Mouse (Mus musculus) forebrain, embryonic 15.5 days (tissue): ENCODE measurements around the gene Mfap3. TPM values are rescaled to one million over a fixed set of nuclear protein-coding genes. Genes with fewer than 3 reads are reported as not detected.

Experiments
- ATAC-seq: fragments of 200-750 bp; cut with Nextera tagmentation; replicated peaks from 2 replicates; pipeline ENCODE4 v1.8.0; 2017; ENCODE audit warnings: mild to moderate bottlenecking, moderate TSS enrichment, moderate library complexity
- H3K27ac ChIP-seq: fragments of 300-500 bp; sonication (generic); replicated peaks from 2 replicates; pipeline ENCODE4 v1.5.1; 2015; ENCODE audit warnings: mild to moderate bottlenecking, inconsistent platforms
- H3K27me3 ChIP-seq: fragments of 300-500 bp; sonication (generic); 2 replicates; pipeline ENCODE4 v1.6.1; 2015; ENCODE audit warnings: inconsistent platforms
- H3K36me3 ChIP-seq: fragments of 300-500 bp; sonication (generic); 2 replicates; pipeline ENCODE4 v1.6.1; 2015; ENCODE audit warnings: mild to moderate bottlenecking, inconsistent platforms
- H3K4me1 ChIP-seq: fragments of 300-500 bp; sonication (generic); 2 replicates; pipeline ENCODE4 v1.6.1; 2015; ENCODE audit warnings: inconsistent platforms
- H3K4me2 ChIP-seq: fragments of 300-500 bp; sonication (generic); replicated peaks from 2 replicates; pipeline ENCODE4 v1.6.1; 2015; ENCODE audit warnings: mild to moderate bottlenecking, inconsistent platforms
- H3K4me3 ChIP-seq: fragments of 300-500 bp; sonication (generic); 2 replicates; pipeline ENCODE4 v1.5.1; 2015; ENCODE audit warnings: mild to moderate bottlenecking, inconsistent platforms
- H3K9ac ChIP-seq: fragments of 300-500 bp; sonication (generic); replicated peaks from 2 replicates; pipeline ENCODE4 v1.6.1; 2015; ENCODE audit warnings: mild to moderate bottlenecking, inconsistent platforms
- H3K9me3 ChIP-seq: fragments of 300-500 bp; sonication (generic); 2 replicates; pipeline ENCODE4 v1.6.1; 2016; ENCODE audit warnings: inconsistent platforms
- WGBS: fragments of 180-500 bp; shearing (Covaris S2); methylation state at CpG from one replicate; pipeline ENCODE4 v1.1.7; 2015; ENCODE audit warnings: mixed read lengths; 5-methylcytosine and 5-hydroxymethylcytosine counted together
- polyA plus RNA-seq: library from polyadenylated mRNA; unstranded; fragments of >200 nt; fragmentation: Nextera tagmentation; extraction: Ambion mirVana; gene quantifications from 2 replicates; pipeline ENCODE4 v1.2.1, GENCODE M21; 2015

The Mfap3 gene
- 71.7 and 75.5 TPM in 2 replicates for polyA plus RNA-seq

- no peaks in the 10 kb centered on the region for H3K9me3 ChIP-seq
- H3K9ac ChIP-seq, result peak within 1 kb of the TSS; percentile 79
- peaks cover 59% of the 10 kb centered on the region for H3K4me1 ChIP-seq
- H3K27ac ChIP-seq, result peak within 1 kb of the TSS; percentile 80
- peak within 1 kb of the TSS; percentile 58 for H3K4me2 ChIP-seq
- under 1% methylated on average over 59 of the region's 59 CpGs for WGBS
- H3K36me3 ChIP-seq, result peaks cover 10% of the 10 kb centered on the region; the same call in 1 of the 2 replicates
- ATAC-seq, result peak; percentile 87
- peak within 1 kb of the TSS; percentile 97 for H3K4me3 ChIP-seq
- H3K27me3 ChIP-seq, result no peaks in the 10 kb centered on the region
These were observed at the start of gene Mfap3, which contains the start of gene Fam114a2 for GRCm38 (mm10) chr11:57518091-57518750. TSS of gene Mfap3 (plus strand) at chr11:57518664. TSS of gene Fam114a2 (minus strand) at chr11:57518617.

DNA sequence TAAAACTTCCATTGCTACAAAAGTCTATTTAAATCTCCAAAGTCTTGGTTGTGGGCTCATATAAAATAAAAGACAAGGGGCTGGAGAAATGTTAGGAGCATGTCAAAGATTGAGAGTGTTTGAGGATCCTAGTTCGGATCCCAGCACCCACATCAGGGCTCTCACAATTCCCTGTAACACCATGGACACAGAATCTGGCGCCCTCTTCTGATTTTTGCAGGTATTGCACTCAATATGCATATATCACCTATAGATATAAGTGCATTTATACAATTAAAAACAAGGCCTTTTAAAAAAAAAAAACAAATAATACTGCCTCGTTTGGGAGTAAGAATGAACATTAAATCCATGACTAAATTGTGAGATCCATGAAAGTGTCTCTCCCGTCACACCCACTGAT is 49.8 kb upstream of the Mfap3 start:
- H3K9me3 ChIP-seq, result no peaks in the 10 kb centered on the region
- H3K27ac ChIP-seq, result no peak overlapping the region
- H3K4me3 ChIP-seq, result no peak overlapping the region
- no peak overlapping the region for H3K9ac ChIP-seq
- no peak for ATAC-seq
- no peaks in the 10 kb centered on the region for H3K27me3 ChIP-seq
- H3K4me2 ChIP-seq, result no peak overlapping the region
- 78% methylated on average over 4 of the region's 4 CpGs for WGBS
- no peaks in the 10 kb centered on the region for H3K36me3 ChIP-seq
- peaks cover 5% of the 10 kb centered on the region; the same call in 1 of the 2 replicates for H3K4me1 ChIP-seq

DNA sequence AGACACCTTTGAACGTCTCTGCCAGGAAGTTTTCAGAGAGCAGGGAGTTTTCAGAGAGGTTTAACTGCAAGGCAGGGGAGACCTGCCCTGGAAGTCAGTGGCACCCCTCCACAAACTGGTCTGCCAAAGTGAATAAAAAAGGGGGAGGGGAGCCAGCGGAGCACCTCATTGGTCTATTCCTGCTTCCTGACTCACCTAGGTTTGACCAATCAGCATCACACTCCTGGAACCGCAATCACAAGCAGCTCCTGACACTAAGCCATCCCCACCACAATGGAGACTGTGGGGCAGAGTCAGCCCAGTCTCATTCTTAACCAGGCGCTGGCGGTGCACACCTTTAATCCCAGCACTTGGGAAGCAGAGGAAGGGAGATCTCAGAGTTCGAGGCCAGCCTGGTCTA is 48.4 kb upstream of the Mfap3 start:
- no peak overlapping the region for H3K9ac ChIP-seq
- H3K4me1 ChIP-seq, result peaks cover 12% of the 10 kb centered on the region; the same call in 1 of the 2 replicates
- WGBS, result 54% methylated on average over 6 of the region's 6 CpGs
- ATAC-seq, result no peak
- no peak overlapping the region for H3K27ac ChIP-seq
- H3K27me3 ChIP-seq, result no peaks in the 10 kb centered on the region
- no peak overlapping the region for H3K4me2 ChIP-seq
- H3K36me3 ChIP-seq, result no peaks in the 10 kb centered on the region
- no peak overlapping the region for H3K4me3 ChIP-seq
- no peaks in the 10 kb centered on the region for H3K9me3 ChIP-seq

DNA sequence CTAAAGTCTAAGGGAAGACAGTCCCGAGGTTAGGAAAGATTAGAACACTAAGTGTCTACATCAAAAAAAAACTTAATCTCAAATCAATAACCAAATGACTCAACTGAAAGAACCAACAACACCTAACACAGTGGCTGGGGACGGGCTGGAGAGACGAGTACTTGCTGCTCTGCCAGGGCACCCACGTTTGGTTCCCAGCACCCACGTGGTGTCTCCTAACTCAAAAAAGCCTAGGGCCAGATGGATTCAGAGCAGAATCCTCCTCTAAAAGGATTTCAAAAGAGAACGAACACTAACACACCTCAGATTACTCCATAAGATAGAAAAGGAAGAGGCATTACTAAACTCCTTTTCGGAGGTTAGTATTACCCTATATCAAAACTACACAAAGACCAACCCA is 47.5 kb upstream of the Mfap3 start:
- Histone ChIP-seq H3K4me3 (no peak overlapping the region), H3K36me3 (no peaks in the 10 kb centered on the region), H3K27me3 (no peaks in the 10 kb centered on the region), H3K27ac (no peak overlapping the region), H3K9ac (no peak overlapping the region), H3K9me3 (no peaks in the 10 kb centered on the region), H3K4me1 (peaks cover 12% of the 10 kb centered on the region; the same call in 1 of the 2 replicates), H3K4me2 (no peak overlapping the region)
- 86% methylated on average over 7 of the region's 7 CpGs for WGBS
- ATAC-seq, result no peak

DNA sequence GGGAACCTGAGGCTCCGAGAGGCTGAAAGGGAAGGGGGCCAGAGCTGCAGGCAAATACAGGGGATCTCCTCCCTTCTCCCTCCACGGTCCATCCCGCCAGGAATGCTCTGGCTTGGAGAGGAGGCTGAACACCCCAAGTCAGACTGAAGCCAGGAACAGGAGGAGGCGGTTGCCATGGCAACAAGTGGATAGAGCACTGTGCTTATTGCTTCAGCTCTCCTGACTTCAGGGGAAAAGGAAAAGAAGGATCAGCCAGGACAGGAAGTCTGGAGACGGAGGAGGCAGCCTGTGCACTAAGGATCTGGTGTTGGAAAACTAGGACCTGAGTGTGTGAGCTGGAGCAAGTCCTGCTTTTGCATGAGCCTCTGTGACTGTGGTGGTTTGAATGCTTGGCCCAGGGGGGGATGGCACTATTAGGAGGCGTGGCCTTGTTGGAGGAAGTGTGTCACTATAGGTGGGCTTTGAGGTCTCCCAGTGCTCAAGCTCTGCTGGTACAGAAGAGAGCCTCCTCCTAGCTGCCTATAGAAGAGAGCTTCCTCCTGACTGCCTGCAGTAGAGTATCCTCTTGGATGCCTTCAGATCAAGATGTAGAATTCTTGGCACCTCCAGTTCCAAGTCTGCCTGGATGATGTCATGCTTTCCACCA is 44.0 kb upstream of the Mfap3 start:
- peaks cover 7% of the 10 kb centered on the region; the same call in 1 of the 2 replicates for H3K4me1 ChIP-seq
- no peak overlapping the region for H3K9ac ChIP-seq
- H3K4me2 ChIP-seq, result no peak overlapping the region
- no peaks in the 10 kb centered on the region for H3K27me3 ChIP-seq
- no peak overlapping the region for H3K27ac ChIP-seq
- WGBS, result 47% methylated on average over 6 of the region's 6 CpGs
- ATAC-seq, result no peak
- H3K36me3 ChIP-seq, result 0 out of 2 replicates have a peak, but pooled peaks cover 4% of the 10 kb centered on the region
- no peak overlapping the region for H3K4me3 ChIP-seq
- no peaks in the 10 kb centered on the region for H3K9me3 ChIP-seq

- 0 out of 2 replicates have a peak, but pooled peaks cover 4% of the 10 kb centered on the region for H3K36me3 ChIP-seq
- H3K27ac ChIP-seq, result no peak overlapping the region
- 49% methylated on average over 6 of the region's 6 CpGs for WGBS
- no peak overlapping the region for H3K9ac ChIP-seq
- no peaks in the 10 kb centered on the region for H3K9me3 ChIP-seq
- peaks cover 7% of the 10 kb centered on the region; the same call in 1 of the 2 replicates for H3K4me1 ChIP-seq
- H3K4me3 ChIP-seq, result no peak overlapping the region
- H3K27me3 ChIP-seq, result no peaks in the 10 kb centered on the region
- ATAC-seq, result no peak
- no peak overlapping the region for H3K4me2 ChIP-seq
These were observed 43.3 kb upstream of the Mfap3 start for GRCm38 (mm10) chr11:57475119-57475518.

DNA sequence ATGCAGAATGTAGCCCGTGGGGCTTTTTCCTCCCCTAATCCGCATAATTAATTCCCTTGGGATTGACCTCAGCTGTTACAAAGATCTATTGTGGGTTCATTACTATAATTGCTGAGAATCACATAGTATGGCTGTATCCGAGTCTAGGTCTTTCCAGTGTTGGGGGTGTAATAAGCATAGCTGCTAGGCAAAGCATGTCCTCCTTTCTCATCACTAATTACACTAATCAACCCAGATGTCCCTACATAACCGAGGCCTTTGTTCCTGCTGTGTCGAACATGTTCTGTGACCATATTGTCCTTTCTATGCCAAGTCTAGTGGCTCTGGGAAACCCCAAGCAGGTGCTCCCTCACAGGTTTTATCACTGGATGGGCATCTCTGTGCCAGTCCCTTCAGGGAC is 40.4 kb upstream of the Mfap3 start:
- Histone ChIP-seq H3K27me3 (no peaks in the 10 kb centered on the region), H3K9me3 (no peaks in the 10 kb centered on the region), H3K36me3 (peaks cover 21% of the 10 kb centered on the region), H3K4me1 (peaks cover 7% of the 10 kb centered on the region; the same call in 1 of the 2 replicates), H3K4me3 (no peak overlapping the region), H3K4me2 (no peak overlapping the region), H3K9ac (no peak overlapping the region), H3K27ac (no peak overlapping the region)
- peak; percentile 51 for ATAC-seq
- WGBS, result 39% methylated on average over 5 of the region's 5 CpGs

GRCm38 (mm10) chr11:57488436-57488835 is 30.0 kb upstream of the Mfap3 start:
- 75% methylated on average over 5 of the region's 5 CpGs for WGBS
- no peaks in the 10 kb centered on the region for H3K9me3 ChIP-seq
- no peak overlapping the region for H3K9ac ChIP-seq
- peaks cover 71% of the 10 kb centered on the region for H3K36me3 ChIP-seq
- ATAC-seq, result no peak
- H3K4me1 ChIP-seq, result no peaks in the 10 kb centered on the region
- H3K4me2 ChIP-seq, result no peak overlapping the region
- no peak overlapping the region for H3K27ac ChIP-seq
- no peaks in the 10 kb centered on the region for H3K27me3 ChIP-seq
- H3K4me3 ChIP-seq, result no peak overlapping the region

DNA sequence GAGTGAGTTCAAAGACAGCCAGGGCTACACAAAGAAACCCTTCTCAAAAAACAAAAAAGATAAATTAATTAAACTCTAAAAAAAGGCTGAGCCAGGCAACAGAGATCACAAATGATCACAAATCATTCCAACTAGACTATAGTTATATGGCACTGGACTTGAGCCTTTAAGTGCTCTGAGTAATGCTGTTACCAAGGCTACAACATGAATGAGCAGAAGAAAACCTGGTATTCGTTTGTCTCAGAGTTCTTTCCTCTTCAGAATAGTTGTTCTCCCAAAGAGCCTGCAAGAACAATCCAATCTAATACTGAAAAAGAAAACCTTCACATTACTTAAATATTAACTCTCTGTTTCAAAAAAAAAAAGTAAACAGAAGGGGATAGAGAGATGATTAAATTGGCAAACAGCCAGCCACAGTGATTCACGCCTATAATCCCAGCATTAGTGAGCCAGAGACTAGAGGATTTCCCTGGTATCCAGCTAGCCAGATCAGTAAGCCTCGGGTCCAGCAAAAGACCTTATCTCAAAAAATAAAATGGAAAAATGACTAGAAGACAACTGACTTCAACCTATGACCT is 21.9 kb upstream of the Mfap3 start:
- H3K27ac ChIP-seq, result no peak overlapping the region
- no peaks in the 10 kb centered on the region for H3K9me3 ChIP-seq
- ATAC-seq, result no peak
- H3K9ac ChIP-seq, result no peak overlapping the region
- H3K4me2 ChIP-seq, result no peak overlapping the region
- no peaks in the 10 kb centered on the region for H3K4me1 ChIP-seq
- 36% methylated on average over 3 of the region's 3 CpGs for WGBS
- H3K36me3 ChIP-seq, result peaks cover 62% of the 10 kb centered on the region
- H3K27me3 ChIP-seq, result no peaks in the 10 kb centered on the region
- no peak overlapping the region for H3K4me3 ChIP-seq

DNA sequence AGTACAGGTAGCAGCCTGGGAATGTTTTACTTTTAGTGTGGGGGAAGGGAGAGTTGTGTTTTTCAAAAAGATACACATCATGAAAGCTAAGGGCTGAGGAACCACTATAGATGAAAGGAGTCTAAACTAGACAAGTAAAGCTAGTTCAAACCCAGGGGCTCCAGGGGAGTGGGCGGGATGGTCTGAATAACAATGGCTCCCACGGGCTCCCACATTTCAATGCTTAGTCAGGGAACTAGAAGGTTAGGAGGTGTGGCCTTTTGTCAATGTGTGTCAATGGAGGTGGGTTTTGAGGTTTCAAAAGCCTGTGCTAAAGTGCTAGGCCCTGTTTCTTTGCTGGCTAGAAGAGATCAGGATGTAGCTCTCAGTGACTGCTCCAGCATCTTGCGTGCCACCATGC is 20.8 kb upstream of the Mfap3 start:
- no peaks in the 10 kb centered on the region for H3K4me1 ChIP-seq
- H3K27ac ChIP-seq, result no peak overlapping the region
- ATAC-seq, result no peak
- H3K36me3 ChIP-seq, result peaks cover 52% of the 10 kb centered on the region
- no peak overlapping the region for H3K9ac ChIP-seq
- no peak overlapping the region for H3K4me3 ChIP-seq
- WGBS, result 50% methylated on average over 3 of the region's 3 CpGs
- H3K4me2 ChIP-seq, result no peak overlapping the region
- no peaks in the 10 kb centered on the region for H3K27me3 ChIP-seq
- no peaks in the 10 kb centered on the region for H3K9me3 ChIP-seq

DNA sequence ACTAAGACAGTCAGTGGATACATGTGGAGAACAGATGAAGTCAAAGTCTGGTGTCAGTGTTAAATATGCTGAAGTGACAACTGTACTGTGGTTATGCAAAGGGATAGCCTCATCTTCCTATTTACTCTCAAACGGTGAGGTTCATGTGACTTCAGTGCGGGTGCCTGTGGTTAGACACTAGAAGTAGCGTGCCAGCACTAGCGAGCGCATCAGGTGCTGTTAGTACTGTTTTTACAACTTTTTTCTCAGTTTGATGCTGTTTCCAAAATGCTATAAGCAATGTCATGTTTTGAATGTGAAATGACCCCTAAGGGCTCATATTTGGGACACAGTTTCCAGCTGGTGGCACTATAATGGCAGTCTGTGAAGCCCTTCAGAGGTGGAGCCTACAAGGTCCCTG is 20.2 kb upstream of the Mfap3 start:
- no peak overlapping the region for H3K4me2 ChIP-seq
- H3K9ac ChIP-seq, result no peak overlapping the region
- no peak overlapping the region for H3K4me3 ChIP-seq
- ATAC-seq, result no peak
- 95% methylated on average over 5 of the region's 5 CpGs for WGBS
- H3K4me1 ChIP-seq, result 0 out of 2 replicates have a peak, but pooled peaks cover 1% of the 10 kb centered on the region
- no peaks in the 10 kb centered on the region for H3K9me3 ChIP-seq
- H3K27me3 ChIP-seq, result no peaks in the 10 kb centered on the region
- no peak overlapping the region for H3K27ac ChIP-seq
- H3K36me3 ChIP-seq, result peaks cover 47% of the 10 kb centered on the region

DNA sequence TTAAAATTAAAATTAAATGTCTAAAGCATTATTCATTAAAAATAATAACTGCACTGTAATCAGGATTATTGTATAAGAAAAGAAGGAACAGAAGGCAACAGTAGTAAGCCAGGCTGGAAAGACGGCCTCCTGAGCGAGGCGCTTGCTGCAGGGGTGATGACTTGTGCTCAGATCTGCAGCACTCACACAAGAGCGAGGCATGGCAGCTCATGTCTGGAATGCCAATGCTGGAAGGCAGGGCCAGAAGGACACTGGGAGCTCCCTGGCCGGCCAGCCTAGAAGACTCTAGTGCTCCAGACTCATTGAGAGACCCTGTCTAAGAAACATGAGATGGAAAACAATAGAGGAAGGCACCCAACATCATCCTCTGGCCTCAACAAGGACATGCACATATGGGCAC is 15.3 kb upstream of the Mfap3 start:
- no peak for ATAC-seq
- 80% methylated on average over 5 of the region's 5 CpGs for WGBS
- H3K27ac ChIP-seq, result 0 out of 2 replicates have a peak overlapping the region, but pooled peaks have one; percentile 7
- no peak overlapping the region for H3K9ac ChIP-seq
- H3K4me2 ChIP-seq, result no peak overlapping the region
- peaks cover 37% of the 10 kb centered on the region for H3K36me3 ChIP-seq
- no peaks in the 10 kb centered on the region for H3K9me3 ChIP-seq
- H3K27me3 ChIP-seq, result no peaks in the 10 kb centered on the region
- no peak overlapping the region for H3K4me3 ChIP-seq
- H3K4me1 ChIP-seq, result peaks cover 20% of the 10 kb centered on the region
